Mouse (Mus musculus) megakaryocyte progenitor cell, adult 5-6 weeks (primary cell): Measurements from ENCODE around the gene Lat2. TPM values are rescaled to one million over a fixed set of nuclear protein-coding genes. Genes with fewer than 3 reads are reported as not detected.

Experiments
- ATAC-seq: replicated peaks from 2 replicates; pipeline ENCODE4 v1.8.0; 2016; ENCODE audit warnings: mild to moderate bottlenecking, moderate TSS enrichment, inconsistent platforms; ENCODE audit not compliant: poor library complexity
- total RNA-seq, 2 experiments: library from RNA; stranded (forward) in 1 of 2; stranded (reverse) in 1 of 2; fragments of 157-497, 149-512 nt in 1 of 2; fragments of 200-1000 nt in 1 of 2; gene quantifications; 2 replicates each; pipeline versions ENCODE4 v1.2.3 to v1.2.4; 2015 to 2017

Lat2 gene
- total RNA-seq, 2 experiments from 2014 or later = 35.8 to 67.4 TPM

DNA sequence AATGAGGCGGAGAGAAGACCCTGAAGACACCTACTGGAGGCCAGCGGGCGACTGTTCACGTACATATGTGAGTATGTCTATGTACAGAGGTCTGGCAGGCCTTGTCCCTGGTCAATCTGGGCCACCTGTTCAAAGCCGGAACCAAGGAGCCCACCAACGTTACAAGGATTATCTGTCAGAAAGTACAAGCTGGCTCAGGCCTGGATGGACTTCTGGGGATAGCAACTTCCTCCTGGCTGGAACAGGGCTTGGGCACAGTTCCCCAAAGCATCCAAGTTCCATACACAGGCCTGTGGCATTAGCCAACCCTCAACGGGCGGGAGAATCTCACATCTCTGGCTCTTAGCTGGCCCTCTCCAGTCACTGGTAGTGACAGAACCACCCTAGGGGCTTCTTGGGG lies 529 bp downstream of the Lat2 start:
- 0 out of 2 replicates have a peak, but pooled peaks have one; percentile 9 for ATAC-seq

DNA sequence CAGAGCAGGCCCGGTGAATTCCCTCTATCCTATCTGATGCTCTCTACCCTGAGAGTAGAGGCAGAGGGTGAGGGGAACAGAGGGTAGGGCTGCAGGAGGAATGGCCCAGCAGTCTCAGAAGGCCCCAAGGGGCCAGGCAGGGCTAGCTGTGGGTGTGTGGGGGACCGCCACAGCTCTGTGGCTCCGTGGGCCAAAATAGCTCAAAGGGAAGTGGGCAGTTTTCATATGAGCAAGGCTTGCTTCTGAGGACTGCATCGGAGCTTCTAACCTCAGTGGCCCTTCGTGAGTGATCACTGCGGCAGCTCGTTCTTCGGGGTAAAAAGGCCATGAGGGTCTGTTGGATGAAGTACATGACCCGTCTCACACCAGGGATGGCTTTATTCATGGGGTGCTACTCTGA lies 1.1 kb downstream of the Lat2 start:
- ATAC-seq = peak; percentile 32

DNA sequence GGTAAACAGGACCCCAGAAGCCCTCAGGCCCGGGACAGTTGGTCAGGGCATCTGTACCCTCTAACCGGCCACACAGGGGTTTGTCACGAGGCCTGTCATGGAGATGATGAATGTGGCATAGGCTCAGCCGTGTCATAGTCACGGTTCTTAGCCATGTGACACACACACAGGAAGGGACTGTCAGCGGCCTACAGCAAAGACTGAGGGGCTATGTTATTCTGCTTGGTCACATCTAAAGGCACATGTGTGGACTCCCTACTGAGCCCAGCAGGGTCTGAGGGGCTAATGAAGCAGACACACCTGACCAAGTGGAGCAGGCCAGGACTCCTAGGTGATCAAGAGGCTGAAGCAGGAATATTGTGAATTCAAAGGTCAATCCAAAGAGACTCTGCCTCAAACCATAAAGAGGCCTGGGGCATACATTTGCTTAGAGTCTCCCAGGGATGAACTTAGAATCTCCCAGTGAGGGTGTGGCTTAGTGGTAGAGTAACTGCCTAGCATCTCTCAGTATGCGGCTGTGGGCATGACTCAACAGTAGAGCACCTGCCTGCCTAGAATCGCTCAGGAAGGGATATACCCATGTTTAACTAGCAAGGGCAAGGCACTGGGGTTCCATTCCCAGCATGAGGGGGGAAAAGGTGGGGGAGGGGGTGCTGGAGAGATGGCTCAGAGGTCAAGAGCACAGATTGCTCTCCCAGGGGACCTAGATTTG lies 2.9 kb downstream of the Lat2 start:
- ATAC-seq = peak; percentile 18

DNA sequence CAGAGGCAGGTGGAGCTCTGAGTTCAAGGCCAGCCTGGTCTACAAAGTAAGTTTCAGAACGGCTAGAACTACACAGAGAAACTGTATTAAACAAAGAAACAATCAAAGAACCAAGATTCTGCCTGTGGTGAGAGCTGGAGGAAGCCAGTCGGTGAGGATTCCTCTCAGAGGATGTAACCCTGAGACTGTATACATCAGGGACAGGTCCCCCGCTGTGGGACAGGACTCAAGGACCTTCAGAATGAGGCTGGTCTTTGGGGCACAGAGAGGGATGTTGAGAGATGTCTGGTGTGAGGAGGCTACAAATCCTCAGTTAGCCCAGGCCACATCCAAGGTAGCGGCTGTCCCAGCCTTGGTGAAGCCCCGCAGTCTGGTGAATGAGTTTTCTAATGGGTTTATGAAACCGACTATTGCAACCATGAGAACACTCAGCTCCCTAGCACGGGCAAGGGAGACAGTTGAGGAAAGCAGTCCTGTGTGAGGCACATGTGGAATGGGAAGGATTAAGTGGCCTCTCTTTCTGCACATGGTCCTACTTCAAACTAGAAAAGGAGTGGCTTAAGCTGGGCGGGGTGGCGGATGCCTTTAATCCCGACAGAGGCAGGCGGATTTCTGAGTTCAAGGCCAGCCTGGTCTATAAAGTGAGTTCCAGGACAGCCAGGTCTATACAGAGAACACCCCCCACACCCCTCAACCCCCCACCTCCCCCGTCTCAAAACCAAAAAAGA lies 4.7 kb downstream of the Lat2 start:
- no peak for ATAC-seq

DNA sequence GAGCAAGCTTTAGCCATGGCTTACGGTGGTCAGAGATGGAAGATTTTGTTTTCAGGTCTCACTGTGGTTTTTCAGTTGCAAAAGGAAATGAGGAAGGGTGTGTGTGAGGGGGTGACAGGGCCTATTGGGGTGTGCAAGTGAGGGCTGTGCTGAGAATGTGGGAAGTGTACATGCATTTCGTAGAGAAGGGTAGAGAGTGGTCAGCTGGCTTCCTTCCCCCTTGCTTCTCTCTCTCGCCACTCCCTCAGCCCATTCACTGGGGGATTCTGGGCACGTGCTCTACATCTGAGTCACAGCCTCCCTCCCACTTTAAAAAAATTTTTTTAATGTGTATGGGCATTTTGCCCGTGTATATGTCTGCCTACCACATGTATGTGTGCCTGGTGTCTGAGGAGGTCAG lies 7.7 kb downstream of the Lat2 start:
- ATAC-seq = peak; percentile 93

DNA sequence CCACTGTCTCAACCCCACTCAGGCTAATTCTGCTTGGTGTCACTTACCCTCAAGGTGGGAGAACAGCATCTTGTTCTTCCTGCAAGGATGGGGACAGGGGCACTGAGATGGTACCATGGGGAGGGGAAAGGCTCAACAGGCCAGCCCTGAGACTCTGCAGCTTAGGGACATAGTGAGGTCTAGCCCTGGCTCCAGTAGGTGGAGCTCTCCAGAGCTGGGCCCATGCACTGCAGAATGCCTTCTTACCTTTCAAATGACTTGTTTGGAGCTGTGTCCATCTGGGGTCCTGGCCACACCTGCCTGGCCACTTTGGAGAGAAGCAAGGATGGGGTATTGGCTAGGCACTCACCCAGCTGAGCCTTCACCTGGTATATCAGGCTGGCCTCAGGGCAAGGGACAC lies 8.5 kb downstream of the Lat2 start:
- peak; percentile 41 for ATAC-seq

DNA sequence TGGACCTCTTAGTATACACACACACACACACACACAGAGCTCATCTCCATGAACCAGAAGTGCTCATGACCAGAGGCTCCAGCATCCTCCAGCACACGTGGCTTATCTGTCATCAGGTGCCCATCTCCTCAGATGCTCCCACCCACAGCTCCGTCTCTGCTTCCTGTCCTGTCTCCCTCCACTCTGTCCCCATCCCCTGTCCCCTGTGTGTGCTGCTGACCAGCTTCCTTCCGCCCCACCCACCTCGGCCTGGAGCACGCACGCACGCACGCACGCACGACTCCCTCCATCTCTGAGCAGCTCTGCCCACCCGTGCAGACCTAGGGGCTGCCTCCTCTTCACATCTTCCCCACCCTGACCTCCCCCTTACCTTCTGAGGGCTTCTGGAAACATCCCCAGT lies 10.4 kb downstream of the Lat2 start:
- no peak for ATAC-seq

DNA sequence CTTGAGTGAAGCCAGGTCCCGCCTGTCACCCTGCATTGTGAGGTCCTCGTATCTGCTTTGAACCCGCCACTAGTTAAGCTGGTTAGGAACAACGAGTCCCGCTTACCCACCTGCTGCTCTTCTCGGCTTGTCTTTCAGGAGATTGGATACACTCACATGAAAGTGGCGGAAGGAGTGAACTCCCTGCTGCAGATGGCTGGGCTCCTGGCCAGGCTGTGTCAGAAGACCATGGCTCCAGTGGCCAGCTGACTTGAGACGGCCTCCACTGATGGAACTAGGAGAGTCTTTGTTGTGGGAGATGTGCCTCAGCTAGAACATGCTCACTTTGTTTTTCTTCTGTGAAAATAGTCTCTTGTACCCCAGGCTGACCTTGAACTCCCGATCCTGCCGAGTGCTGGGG lies 17.1 kb downstream of the Lat2 start:
- ATAC-seq = no peak

DNA sequence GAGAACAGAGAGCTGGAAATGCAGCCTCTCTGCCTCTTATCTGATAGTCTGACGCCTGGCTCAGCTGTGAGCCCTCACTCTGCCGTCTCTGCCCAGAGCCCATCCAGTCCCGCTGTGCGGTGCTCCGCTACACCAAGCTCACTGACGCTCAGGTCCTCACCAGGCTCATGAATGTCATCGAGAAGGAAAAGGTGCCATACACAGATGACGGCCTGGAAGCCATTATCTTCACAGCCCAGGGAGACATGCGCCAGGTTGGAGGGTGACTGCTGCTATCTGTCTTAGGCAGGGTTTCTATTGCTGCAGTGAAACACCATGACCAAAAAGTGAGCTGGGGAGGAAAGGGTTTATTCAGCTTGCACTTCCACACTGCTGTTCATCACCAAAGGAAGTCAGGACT lies 21.7 kb downstream of the Lat2 start:
- ATAC-seq = peak; percentile 92

DNA sequence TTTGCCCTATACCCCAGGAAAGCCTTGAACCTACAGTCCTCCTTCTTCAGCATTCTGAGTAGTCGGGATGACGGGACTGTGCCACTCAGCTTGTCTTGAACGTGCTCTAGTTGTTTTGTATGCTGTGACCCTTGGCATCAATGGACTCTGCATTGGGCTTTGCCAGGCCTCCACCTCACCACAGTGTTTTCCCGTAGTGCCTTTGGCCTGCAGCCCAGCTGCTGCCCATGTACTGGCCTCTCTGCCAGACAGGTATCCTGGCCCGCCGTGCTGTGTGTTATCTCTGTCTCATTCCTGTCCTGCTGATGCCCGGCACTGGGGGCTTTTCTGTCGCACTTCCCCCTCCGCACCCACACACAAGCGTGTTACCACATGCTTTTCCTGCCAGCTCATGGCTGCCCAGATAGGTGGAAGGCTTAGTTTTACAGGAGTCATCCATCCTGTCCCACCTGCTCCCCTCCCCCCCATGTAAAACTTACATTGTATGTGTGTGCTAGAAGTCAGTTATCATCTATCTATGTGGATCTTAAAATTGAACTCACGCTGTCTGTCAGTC lies 22.7 kb downstream of the Lat2 start:
- peak; percentile 35 for ATAC-seq

DNA sequence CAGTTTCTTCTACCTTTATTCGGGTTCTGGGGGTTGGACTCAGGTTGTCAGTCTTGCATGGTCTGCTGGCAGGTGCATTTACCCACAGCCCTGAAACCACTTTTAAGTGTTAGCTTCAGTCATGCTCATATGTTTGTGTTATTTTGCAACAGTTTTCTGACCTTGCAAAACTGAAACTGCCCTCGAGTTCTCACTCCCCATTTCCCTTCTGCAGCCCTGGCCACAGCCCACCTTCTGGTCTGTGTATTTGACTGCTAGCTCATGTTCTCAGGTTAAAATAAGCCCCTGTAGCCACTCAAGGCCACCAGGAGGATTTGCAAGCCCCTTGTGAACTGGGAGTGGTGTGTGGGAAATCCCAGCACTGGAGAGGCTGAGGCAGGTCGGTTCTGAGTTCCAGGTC lies 24.9 kb downstream of the Lat2 start:
- peak; percentile 29 for ATAC-seq

DNA sequence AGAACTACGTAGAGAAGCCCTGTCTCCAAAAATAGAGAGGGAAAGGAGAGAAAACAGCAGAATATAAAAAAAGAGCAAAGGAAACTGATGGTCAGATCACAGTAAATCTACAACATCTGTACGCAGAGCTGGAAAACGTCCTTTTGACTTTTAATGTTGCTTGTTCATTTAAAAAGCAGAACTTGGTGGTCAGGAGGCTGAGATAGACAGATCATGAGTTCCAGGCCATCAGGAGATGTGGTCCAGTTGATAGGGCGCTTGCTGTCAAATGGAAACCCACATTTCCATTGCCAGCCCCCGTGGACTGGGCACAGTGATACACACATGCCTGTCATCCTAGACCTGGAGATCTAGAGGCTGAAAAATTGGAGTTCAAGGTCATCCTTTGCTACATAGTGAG lies 30.0 kb downstream of the Lat2 start:
- peak; percentile 51 for ATAC-seq

DNA sequence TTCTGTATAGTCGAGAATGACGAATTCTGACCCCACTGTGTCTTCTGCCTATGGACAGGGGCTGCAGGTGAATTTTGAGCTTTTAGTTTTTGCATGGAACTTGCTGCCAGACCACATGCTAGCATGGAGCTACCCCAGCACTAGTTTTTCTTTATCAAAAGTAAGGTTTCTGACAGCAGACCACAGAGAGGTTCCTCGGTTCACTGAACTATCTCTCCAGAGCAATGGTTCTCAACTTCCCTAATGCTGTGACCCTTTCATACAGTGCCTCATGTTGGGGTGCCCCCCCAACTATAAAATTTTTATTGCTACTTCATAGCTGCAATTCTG lies 31.0 kb downstream of the Lat2 start:
- no peak for ATAC-seq

DNA sequence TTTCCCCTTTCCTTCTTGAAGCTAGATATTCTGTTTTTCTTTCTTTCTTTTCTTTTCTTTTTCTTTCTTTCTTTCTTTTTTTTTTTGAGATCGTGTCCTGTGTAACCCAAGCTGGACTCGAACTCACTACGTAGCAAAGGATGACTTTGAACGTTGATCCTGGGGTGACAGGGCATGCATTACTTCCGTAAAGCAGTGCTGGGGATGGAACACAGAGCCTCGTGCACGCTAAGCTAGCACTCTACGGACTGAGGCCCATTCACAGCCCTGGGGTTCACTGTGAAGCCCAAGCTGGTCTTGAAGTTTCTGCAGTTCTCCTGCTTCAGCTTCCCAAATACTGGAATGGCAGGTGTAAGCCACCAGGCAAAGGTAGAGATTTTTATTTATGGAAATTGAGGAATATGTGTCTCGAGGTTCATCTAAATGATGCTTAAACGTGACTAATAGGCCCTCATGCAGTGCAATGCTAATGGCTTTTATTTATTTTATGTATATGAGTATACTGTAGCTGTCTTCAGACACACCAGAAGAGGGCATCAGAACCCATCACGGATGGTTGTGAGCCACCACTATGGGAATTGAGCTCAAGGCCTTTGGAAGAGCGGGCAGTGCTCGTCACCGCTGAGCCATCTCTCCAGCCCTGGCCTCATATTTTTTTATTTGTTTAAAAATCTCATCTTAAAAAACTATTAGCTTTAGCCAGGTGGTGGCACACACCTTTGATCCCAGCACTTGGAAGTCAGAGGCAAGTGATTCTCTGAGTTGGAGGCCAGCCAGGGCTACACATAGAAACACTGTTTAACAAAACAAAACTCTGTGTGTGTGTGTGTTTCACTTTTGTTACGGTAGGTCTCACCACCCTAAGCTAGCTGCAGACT lies 31.6 kb downstream of the Lat2 start:
- no peak for ATAC-seq

DNA sequence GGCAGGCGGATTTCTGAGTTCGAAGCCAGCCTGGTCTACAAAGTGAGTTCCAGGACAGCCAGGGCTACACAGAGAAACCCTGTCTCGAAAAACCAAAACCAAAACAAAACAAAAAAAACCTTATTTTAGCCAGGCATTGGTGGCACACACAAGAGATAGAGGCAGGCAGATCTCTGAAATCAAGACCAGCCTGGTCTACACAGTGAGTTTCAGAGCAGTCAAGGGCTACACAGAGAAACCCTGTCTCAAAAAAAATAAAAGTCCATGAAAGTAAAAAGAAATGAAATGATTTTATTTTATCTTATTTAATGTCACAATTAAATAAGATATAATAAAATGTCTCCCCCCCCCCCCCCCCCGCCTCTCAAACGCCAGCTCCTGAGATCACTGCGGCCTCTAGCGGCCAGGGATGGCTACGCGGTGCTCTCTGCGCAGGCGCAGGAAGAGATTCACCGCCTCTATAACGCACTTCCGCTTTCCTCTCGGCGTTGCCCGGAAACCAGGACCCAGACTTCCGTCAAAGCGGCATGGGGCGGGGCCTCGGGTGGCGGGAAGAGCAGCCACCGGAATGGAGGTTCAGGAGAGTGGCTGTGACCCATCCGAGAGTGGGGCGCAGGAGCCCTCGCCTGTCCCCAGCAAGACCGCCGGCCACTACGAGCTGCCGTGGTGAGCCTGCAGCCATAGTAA lies 32.5 kb downstream of the Lat2 start:
- ATAC-seq = peak; percentile 96

DNA sequence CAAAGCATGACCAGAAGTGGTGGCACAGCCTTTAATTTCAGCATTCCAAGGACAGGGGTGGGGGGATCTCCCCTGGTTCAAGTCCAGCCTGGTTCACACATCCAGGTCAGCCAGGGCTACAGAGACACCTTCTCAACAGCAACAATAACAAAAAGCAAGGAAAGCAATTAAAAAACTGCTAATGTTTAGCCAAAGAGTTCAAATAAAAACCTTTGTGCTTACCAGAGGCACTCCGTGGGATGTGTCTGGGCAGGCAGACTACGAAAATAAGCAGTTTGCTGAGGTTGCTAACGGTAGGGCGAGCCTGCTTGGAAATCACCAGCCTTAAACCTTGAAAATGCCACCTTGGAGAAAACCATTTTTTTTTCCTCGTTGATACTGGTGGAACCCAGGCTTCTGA lies 33.7 kb downstream of the Lat2 start, which contains the start of gene Rfc2:
Rfc2 (plus strand) TSS at position 221 of the 400 bp plus-strand sequence.
- ATAC-seq = no peak

DNA sequence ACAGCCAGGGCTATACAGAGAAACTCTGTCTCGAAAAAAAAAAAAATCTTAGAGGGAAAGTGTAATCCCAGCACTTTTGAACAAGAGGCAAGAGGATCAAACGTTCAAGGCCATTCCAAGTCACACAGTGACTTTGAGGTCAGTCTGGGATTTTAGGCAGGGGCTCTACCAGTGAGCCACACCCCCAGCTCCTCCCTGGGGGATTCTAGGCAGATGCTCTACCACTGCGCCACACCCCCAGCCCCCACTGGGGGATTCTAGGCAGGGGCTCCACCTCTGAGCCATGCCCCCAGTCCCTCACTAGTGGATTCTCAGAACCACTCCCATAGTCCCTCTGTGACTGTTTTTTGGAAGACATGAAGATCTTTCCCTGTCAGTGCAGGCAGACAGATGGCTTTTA lies 35.7 kb downstream of the Lat2 start:
- no peak for ATAC-seq

DNA sequence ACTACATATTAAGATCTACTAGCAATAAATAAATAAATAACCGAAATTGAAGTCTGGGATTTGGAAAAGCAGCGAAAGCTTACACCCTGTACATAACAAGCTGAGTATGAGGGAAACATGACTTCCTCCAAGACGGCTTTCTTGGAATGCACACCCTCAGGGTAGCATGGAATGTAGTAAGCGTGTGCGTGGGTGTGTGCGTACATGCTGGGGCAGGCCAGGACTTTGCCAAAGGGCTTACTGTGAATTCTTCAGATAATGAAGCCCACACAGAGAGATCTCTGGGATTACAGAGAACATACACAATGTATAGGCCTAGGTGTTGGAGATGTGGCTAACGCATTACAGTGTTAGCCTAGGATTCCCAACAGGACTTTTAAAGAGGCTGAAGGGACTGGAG lies 37.3 kb downstream of the Lat2 start:
- ATAC-seq = no peak

DNA sequence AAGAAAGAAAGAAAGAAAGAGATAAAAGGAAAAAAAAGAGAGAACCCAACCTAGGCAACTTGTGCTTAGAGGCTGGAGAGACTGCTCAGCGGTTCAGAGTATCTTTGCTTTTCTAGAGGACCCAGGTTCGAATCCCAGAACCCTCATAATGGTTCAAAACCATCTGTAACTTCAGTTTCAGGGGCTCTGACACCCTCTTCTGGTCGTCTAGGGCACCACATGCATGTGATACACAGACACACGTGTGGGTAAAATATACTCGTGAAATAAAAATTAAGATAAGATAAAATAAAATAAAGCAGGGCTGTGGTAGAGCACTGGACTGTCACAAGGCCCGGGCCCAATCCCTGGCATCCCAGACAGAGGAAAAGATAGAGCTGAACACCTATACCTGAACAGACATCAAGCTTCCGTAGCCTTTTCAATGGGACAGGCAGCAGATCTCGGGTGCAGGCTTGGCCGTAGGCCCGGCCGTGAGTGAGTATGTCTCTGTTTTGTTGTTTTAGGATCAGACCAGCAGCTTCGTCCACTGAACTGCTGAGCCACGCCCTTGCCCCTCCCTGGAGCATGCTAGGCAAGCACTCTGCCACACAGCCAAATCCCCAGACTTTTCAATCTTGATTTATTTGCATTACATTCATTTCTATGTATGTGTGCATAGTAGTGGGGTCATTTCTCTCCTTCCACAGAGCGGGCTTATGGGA lies 38.2 kb downstream of the Lat2 start:
- peak; percentile 33 for ATAC-seq

DNA sequence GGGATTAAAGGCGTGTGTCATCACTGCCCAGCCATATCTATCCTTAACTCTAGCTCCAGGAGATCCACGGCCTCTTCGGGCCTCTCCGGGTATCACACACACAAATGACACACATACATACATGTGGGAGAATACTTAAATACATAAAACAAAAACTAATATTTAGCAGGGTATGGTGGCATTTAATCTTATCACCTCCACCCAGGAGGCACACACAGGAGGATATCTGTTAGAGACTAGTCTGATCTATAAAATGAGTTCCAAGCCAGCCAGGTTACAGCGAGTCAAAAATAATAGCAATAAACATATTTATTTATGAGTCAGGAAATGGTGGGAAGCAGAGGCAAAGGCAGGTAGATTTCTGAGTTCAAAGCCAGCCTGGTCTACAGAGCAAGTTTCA lies 39.0 kb downstream of the Lat2 start:
- peak; percentile 21 for ATAC-seq
